Mouse (Mus musculus): Measurements from ENCODE around the gene Foxred2. TPM values are rescaled to one million over a fixed set of nuclear protein-coding genes. Genes with fewer than 3 reads are reported as not detected.

Foxred2 gene
- total RNA-seq, 2 experiments from 2014 or later: 11.9 to 12.3 TPM

- intact Hi-C loops (cut with DNase I): no loop called here
- DNase-seq (ENCODE audit: low spot score in 2 of 2): no peak
These were observed 2.2 kb downstream of the Foxred2 start for GRCm38 (mm10) chr15:77954362-77954761.

DNA sequence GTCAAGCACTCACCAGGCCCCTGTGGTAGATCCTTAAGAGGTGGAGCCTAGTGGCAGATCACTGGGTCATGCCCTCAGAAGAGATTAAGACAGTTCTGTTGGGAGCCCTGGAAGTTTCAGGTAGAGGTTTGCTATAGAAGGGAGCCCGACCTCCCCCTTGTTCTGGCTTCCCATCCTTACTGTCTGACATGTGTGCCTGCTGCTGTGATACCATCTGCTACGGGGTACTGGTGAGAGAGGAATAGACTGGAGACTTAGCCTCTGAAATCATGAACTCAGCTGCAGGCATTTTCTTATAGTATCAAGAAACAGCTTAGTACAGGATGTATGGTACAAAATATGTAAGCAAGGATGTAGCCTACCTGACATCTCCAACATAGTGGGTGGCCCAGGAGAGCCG is 3.6 kb downstream of the Foxred2 start:
- intact Hi-C loops (cut with DNase I): no loop called here
- DNase-seq (ENCODE audit: low spot score in 2 of 2): no peak

DNA sequence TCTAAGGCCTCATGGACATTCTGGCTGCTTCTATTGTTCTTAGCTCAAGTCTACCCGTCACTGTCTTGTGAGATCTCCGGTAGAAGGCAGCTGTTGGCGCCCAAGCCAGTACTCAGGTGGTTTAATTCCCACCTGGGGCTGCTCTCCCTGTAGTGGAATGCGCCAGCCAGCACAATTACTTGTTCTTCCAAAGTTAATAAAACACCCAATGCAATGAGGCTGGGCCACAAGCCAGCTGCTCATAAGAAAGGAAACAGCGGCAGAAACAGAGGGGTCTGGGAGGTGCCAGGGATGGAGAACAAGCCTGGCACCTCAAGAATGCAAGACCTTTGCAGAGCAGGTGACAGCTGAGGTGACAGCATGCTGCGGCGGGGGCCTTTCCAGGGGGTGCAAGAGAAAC is 7.5 kb downstream of the Foxred2 start:
- intact Hi-C loops (cut with DNase I): no loop called here
- DNase-seq (ENCODE audit: low spot score in 2 of 2): no peak

DNA sequence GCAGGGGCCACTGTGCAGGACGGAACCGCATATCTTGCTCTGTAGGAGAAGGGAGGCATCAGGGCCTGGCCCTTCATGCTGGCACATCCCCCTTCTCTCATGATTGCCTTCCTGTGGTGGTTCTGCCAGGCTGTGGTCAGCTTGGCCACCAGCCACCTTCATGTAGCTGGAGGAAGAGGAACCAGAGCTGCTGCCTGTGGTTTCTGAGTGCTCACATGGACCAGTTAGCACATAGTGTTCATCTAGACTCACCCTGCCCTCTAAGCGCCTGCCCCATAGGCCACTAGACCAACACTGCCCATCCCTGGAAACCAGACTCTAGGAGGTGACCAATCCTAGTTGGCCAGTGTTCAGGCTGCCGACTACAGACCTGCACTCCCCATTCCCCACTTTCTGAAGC is 10.8 kb downstream of the Foxred2 start:
- intact Hi-C loops (cut with DNase I): no loop called here
- no peak for DNase-seq (ENCODE audit: low spot score in 2 of 2)

DNA sequence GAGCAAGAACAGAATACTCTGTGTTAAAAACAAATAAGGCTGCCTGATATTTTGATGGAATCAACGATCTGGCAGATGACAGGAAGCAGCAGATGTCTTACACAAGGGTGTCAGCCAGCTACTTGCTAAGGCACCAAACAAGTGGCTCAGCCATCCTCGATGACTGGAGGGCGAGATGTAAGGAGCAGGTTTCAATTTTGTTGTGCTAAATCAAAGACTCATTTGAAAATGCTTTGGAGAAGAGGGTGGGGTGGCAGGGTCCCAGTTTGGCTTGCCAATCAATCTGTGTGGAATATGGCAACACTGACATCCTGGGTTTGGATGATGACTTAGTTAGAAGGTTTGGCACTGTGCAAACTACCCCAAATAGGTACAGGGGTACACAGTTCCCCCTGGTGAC is 15.0 kb downstream of the Foxred2 start:
- intact Hi-C loops (cut with DNase I): no loop called here
- DNase-seq (ENCODE audit: low spot score in 2 of 2): no peak

DNA sequence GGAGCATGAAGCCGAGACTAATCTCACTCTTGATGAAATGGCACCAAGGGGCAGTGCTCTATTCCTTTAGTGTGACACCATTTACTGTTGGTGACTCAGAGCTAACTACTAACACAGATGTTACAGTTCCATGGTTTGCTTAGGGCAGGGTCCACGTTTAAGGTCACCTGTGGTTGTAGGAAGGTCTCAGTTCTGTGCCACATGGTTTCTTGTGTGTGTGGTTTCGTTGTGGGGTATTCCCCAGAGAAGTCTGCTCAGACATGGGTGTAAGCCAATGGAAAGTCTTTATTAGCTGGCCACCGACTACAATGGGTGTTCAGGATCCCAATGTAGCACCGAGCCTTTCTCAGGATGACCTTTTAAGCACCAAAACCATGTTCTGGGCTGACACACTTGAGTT is 18.0 kb downstream of the Foxred2 start:
- intact Hi-C loops (cut with DNase I): no loop called here
- DNase-seq (ENCODE audit: low spot score in 2 of 2): no peak

GRCm38 (mm10) chr15:77935673-77936375 is 20.7 kb downstream of the Foxred2 start:
- intact Hi-C loops (cut with DNase I): no loop called here
- peak; percentile 46 to 48 for DNase-seq (ENCODE audit: low spot score in 2 of 2)

DNA sequence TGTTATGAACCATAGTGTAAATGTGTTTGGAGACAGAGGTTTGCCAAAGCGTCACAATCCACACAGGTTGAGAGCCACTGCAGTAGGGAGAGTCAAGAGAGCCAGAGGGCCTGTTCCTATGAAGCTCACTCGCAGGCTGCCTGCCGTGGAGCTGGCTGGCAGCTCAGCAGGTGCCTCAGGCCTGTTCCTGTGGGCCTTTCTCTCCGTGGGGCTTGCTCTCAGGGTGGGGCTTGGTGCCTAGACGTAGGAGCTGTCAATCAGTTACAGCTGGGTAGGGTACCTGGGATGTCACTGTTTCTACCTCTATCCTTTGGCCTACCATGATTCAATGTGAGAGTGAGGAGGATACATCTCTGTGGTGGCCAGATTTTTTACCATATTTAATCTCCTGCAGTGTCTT is 21.6 kb downstream of the Foxred2 start:
- DNase-seq (ENCODE audit: low spot score in 2 of 2): no peak
- intact Hi-C loops (cut with DNase I): no loop called here

GRCm38 (mm10) chr15:77934326-77934725 is 22.2 kb downstream of the Foxred2 start:
- intact Hi-C loops (cut with DNase I): no loop called here
- no peak for DNase-seq (ENCODE audit: low spot score in 2 of 2)

DNA sequence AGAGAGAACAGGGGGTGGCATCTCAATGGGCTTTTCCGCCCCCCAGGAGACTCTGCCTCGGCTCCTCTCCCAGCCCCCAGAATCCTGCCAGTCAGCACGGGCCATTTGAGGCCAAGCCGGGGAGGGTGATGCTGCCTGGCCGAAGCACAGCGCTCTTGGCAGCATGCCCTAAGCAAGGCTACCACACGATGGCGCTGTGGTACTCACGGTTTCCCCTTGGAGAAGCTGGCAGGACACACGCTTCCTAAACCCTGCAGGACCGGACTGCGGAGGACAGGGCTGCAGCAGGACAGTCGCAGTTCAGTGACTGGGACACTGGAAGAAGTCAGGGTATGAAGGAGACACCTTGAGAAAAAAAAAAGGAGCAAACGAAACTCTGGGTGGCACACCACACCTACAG is 22.8 kb downstream of the Foxred2 start:
- intact Hi-C loops (cut with DNase I): no loop called here
- peak; percentile 97 to 99 for DNase-seq (ENCODE audit: low spot score in 2 of 2)

DNA sequence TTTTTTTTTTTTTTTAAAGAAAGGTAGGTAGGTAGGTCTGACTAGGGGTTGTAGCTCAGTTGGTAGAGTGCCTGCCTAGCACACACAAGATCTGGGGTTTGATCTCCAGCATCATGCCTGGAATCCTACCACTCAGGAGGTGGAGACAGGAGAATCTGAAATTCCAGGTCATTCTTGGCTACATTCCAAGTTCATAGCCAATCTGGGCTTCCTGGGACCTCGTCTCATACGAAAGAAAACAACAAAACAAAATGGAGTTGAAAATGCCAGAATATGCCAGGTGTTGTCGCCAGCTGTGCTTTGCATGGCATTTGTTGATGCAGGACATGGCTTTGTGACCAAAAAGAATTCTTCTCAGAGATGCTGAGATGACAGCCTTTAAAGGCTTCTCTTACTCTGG is 23.3 kb downstream of the Foxred2 start:
- intact Hi-C loops (cut with DNase I): no loop called here

GRCm38 (mm10) chr15:77931689-77932016 is 24.9 kb downstream of the Foxred2 start:
- intact Hi-C loops (cut with DNase I): no loop called here
- no peak for DNase-seq (ENCODE audit: low spot score in 2 of 2)

More for the DNA sequence above, 23.3 kb downstream of the Foxred2 start:
- no peak for DNase-seq (ENCODE audit: low spot score in 2 of 2)

- intact Hi-C loops (cut with DNase I): no loop called here
These were observed 25.4 kb downstream of the Foxred2 start for GRCm38 (mm10) chr15:77930986-77931688.

DNA sequence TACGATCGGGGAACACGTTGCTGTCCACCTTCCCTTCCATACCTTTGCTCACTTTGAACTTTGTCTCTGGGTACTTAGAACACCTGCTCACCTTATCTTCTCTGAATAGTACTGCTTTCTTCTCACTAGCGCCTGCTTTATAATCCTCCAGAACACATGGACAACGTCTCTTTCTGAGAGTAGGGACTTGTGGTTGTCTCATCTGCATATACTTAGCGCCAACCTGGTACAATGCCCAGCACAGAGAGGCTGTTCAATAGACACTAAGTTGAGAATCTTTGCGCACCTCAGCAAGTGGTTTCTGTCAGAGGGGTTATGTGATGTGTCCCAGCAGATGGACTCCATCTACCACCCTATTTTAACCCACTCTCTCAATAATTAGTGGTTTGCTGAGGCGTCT is 26.7 kb downstream of the Foxred2 start:
- no peak for DNase-seq (ENCODE audit: low spot score in 2 of 2)

More at GRCm38 (mm10) chr15:77930986-77931688, 25.4 kb downstream of the Foxred2 start:
- no peak for DNase-seq (ENCODE audit: low spot score in 2 of 2)

GRCm38 (mm10) chr15:77928673-77929331 is 27.7 kb downstream of the Foxred2 start, which contains the start of gene Txn2:
Txn2 (minus strand) TSS chr15:77929006.
- intact Hi-C loops (cut with DNase I): no loop called here
- peak; percentile 97 to 98 for DNase-seq (ENCODE audit: low spot score in 2 of 2)

More for the DNA sequence above, 26.7 kb downstream of the Foxred2 start:
- intact Hi-C loops (cut with DNase I): no loop called here

DNA sequence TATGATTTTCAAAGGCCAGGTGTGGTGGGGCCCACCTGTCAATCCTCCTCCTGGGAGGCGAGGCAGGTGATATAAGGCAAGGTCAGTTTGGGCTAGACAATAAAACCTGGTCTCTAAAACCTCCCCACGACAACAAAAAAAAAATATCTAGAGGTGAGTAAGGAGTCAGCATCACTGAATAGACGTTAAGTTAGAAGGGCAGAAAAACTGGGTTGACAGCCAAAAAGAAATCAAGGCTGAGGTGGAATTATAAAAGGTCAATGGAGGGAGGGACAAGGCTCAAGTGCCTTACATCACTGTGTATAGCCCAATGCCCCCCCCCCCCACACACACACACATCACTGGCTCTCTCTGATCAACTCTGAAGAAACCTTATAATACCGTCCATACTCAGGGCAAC is 28.4 kb downstream of the Foxred2 start:
- no peak for DNase-seq (ENCODE audit: low spot score in 2 of 2)

DNA sequence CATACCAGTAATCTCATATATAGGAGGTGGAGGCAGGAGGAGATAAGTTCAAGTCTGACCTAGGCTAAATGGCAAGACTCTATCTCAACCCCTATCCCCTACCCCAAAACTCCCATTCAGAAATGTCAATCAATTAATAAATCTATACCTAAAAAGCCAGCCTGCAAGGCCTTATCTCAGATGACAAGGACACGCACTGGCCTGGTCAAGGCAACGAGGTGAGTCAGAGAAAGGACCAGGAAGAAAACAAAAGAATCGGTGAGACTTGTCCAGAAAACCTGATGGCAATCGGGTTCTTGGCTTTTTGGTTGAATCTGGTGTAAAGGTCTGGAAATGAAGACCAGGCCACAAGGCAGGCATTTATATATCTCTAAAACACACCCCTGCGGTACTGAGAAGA is 29.6 kb downstream of the Foxred2 start:
- no peak for DNase-seq (ENCODE audit: low spot score in 2 of 2)
- intact Hi-C loops (cut with DNase I): no loop called here

More for the DNA sequence above, 28.4 kb downstream of the Foxred2 start:
- intact Hi-C loops (cut with DNase I): no loop called here

DNA sequence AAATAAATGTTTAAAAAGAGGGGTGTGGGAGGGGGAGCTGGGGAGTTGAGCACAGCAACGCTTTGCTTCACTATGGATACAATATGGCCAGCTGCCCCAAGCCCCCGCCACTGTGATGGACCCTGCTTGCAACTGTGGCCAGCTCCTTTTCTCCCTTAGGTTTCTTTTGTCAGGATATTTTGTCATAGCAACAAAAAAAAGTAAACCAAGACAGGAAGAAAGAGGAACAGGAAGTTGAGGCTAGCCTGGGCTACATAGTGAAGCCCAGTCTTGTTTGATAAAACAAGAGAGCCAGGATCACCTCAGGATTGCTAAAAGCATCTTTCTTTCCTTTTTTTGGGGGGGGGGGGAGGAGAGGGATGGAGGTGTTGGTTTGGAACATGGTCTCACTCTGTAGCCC is 31.3 kb downstream of the Foxred2 start:
- intact Hi-C loops (cut with DNase I): no loop called here
- DNase-seq (ENCODE audit: low spot score in 2 of 2): no peak

DNA sequence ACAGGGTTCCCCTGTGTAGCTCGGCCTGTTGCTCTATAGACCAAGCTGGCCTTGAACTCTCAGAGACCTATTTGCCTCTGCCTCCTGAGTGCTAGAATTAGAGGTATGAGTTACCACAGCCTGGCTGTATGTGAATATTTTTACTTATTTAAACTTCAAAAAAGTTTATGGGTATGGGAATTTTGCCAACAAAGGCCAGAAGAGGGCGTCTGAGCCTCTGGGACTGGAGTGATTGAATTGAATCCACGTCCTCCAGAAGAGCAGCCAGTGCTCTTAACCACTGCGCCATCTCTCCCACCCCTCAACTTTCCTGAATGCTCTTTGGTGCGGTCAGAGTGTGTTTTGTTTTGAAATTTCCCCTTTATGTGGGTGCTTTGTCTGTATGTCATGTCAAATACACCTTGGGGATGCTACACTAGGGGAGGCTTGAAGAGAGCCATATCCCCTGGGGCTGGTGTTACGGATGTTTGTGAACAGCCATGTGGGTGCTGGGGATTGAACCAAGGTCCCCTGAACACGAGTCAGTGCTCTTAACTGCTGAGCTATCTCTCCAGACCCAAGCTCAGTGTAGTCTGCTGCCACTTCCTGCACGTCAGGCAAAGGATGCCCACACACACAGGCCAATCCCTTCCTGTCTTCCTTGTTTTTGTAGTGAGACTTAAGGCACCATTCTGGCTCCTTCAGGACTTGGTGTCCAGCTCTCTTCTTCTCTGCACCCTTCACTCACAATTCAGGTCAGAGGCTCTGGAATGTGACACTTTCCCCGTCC is 33.1 kb downstream of the Foxred2 start:
- DNase-seq (ENCODE audit: low spot score in 2 of 2): no peak
- intact Hi-C loops (cut with DNase I): no loop called here

- no peak for DNase-seq (ENCODE audit: low spot score in 2 of 2)
- intact Hi-C loops (cut with DNase I): no loop called here
These were observed 33.8 kb downstream of the Foxred2 start for GRCm38 (mm10) chr15:77922710-77923109.

All from left cerebral cortex, postnatal 36 days (tissue).